Mouse (Mus musculus) left cerebral cortex, adult 11 months (tissue): ENCODE measurements around the gene Hecw1.

Experiments
- DNase-seq: peaks from one replicate; pipeline ENCODE4 v3.0.0; 2022; ENCODE audit warnings: low spot score

The Hecw1 gene

GRCm38 (mm10) chr13:14522906-14523269 lies at the start of gene Hecw1:
TSS of gene Hecw1 (minus strand) at chr13:14523228.
- DNase-seq = peak; percentile 55

GRCm38 (mm10) chr13:14561336-14561735 lies 38.3 kb upstream of the Hecw1 start:
- no peak for DNase-seq

DNA sequence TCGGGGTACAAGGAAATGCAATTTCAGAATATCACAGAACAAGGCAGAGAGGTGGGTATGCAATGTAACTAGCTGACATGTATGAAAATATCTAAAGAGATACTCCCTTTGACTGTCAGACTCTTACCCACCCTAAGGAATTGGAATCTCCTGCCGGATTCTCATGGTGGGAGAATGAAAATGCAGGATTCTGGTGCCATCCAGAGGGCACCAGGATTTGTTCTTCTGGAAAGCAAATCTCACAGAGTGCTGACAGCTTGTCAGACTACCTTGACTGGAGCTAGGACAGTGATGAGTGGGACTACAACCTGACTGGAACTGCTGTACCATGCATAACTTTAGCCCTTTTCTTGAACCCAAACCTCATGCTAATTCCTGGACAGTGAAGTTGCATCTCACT lies 29.6 kb upstream of the Hecw1 start:
- DNase-seq = peak; percentile 2

GRCm38 (mm10) chr13:14542860-14543259 lies 19.8 kb upstream of the Hecw1 start:
- DNase-seq = no peak

DNA sequence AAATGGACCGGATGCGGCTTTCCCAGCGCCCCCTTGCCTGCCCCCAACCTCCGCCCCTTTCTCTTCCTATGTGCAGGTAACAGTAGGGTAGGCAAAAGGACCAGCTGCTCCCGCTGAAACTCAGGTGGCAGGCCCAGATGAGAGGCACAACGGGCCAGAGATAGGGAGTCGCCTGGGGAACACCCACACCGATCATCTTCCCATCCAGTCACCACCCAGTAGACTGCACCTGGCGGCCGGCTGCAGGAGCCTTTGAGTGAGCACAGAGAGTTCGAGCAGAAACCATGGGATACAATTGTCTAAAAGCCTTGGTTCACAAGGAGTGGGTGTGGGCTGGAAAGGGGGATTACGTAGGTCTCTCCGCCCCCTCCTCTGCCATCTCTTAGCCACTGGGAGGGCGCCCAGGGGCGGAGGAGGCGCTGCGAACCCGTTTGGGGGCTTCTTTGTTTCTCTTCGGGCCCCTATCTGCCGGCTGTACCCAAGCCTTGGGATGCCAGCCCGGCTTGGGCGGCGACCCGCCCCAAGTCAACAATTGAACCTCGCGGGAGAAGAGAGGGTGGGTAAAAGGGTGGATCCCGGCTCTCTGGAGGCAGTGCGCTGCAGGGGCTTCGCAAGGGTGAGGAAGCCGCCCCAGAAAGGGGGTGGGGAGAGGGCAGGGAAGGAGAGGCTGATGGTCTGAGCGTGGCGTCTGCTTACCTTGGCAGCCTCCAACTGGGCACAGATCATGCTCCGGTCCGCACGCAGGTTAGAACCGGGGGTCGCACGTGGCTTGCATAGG lies 711 bp downstream of the Hecw1 start:
- DNase-seq = peak; percentile 19

DNA sequence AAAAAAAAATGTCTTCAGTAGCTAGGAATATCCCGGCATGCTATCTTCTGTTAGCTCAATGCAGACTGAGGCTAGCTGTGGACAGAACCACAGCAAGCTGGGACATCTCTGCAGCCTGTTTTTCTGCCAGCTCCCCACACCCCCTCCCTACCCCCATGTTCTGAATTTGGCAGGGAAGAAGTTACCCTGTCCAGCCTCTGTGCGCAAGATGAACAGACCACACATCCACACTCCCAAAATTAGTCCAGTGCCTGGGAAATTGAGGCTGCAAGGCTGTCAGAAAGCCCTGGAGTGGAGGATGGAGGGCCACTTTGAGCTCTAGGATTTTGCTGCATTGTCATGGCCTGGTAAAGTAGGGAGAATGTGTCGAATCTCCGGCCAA lies 1.3 kb downstream of the Hecw1 start:
- DNase-seq = peak; percentile 21

DNA sequence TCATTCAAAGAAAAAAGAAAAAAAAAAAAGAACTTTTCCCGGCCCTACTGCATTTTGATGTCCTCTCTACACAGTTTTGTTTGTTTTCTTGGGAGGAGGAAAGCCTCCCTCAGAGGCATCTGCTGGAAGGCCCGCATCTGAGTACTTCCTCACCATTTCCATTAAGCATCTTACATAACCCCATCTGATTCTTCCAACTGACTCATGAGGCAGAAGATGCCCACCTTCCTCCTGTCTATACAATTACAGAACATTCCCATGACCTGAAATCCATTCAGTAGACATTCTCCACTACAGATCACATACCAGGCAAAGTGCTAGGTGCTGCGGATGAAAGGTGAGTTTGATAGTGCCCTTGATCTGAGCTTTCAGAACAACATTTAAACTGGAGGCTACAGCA lies 3.4 kb downstream of the Hecw1 start:
- no peak for DNase-seq

DNA sequence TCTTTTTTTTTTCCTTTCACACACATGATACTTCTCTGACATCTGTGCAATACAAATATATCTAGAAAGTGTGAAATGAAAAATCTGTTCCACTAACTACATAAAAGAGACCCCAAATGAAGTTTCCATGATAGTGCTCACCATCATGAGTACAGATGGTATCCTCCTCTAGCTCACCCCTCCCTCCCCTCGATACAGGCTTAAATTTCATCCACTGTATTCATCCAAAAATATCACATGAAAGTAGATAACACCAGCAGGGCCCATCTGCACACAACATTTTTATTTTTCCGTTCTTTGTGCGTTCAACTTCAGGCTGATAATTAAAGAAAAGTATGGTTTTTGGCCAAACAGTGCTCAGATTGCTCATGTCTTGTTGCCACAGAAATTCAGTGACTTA lies 5.5 kb downstream of the Hecw1 start:
- DNase-seq = no peak

DNA sequence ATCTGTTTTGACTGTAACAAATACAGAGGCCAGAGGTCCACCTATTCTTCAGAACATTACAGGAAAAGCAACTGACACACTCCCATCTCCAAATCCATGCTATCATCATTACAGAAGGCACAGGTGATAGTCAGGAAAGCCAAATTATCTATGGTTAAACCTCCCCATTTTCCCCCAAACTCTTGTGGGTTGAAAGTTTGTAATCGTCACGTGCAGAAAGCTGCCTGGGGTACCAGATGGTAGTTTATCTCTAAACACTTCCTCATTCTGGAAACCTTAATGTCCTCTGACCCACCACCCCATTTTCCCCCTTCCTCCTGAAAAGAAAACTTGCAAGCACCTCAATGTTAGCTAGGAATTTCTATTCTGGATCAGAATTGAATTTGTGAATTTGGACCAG lies 7.9 kb downstream of the Hecw1 start:
- no peak for DNase-seq

GRCm38 (mm10) chr13:14513934-14514333 lies 9.1 kb downstream of the Hecw1 start:
- no peak for DNase-seq

DNA sequence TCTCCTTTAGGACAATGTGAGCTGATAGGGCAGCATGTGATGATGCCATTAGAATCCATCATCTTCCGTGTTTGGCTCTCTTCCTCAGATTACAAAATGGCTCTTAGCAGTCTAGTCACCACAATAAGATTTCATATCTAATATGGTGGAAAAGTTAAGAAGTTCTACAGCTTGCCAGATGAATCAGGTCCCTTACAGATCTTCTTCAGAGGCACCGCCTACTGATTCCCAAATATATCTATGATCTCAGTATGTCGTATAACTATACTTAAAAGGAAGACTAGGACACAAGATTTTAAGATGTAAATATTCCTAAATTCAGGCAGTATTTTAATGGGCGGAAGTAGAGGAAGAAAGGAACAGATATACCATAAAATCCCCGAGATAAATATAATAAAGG lies 16.3 kb downstream of the Hecw1 start:
- DNase-seq = no peak

DNA sequence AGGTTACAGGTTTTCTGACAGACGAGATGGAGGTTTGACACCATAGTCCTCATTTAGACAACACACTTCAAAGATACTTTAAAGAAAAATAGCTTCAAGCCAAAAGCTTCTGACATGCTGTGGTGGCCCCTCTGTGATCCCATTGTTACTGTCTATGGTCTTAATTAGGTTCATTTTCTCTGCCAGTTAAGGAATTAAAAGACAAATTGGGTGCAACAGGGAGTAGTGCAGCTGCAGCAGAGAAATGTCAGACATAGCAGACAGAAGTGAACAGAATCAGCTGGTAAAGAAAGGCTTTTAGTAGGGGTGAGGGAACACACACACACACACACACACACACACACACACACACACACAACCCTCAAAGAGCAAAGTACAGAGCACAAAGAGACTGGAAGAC lies 22.8 kb downstream of the Hecw1 start:
- no peak for DNase-seq

- DNase-seq = no peak
Observed at GRCm38 (mm10) chr13:14498780-14499179, 24.2 kb downstream of the Hecw1 start.

DNA sequence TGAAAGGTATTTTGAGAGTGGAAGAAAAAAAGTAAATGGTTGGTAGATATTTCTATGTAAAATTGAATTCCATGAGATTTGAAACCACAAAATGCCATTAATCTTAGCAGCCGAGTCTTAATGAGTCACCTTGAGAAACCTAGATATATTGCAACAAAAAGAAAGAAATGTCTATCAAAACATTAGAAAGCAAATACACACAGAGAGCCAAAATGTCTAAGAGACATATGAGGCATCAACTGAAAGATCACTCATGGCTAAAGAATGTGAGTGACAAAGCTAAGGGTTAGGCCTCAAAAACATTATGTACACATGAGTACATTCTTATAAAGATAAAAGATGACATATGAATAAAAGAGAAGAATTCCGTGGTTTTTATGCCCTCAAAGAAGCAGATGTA lies 26.1 kb downstream of the Hecw1 start:
- no peak for DNase-seq

DNA sequence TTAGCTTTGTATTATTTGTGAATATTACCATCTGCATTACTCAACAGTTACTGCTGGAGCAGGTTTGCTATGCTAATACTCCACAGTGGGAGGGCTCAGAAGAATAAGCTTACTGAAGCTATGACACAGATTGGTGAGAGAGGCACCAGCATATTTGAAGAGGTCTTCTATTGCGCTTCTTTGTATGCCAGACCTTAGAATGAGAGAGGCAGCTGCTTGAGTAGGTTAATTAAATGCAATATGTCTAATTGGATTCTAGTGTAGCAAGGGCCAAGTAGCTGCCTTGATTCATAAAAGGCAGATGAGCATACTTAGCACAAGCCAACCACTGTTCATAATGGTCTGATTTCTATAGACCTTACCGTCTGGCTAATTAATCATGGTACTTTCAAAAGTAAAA lies 35.2 kb downstream of the Hecw1 start:
- DNase-seq = no peak

- DNase-seq = no peak
Observed at GRCm38 (mm10) chr13:14471121-14471520, 51.9 kb downstream of the Hecw1 start.

DNA sequence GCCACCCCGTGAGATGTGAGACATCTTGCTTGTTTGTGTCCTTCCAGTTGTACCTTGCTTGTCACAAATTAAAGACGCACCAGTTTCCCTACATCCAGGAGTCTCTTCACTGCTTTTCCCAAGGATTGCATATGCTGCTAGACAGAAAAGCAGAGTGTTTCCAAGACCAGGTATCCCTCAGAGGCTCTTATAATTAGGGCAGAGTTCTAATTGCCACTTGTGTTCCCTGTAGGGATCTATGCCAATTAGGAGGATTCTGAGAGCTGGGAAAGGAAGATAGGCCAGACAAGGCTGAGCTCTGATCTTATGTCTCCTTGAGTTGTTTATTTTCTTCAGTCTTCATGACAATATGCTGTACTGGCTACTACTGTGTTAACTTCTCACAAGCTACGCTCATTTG lies 55.5 kb downstream of the Hecw1 start:
- no peak for DNase-seq

- no peak for DNase-seq
Observed at GRCm38 (mm10) chr13:14461036-14461435, 62.0 kb downstream of the Hecw1 start.

DNA sequence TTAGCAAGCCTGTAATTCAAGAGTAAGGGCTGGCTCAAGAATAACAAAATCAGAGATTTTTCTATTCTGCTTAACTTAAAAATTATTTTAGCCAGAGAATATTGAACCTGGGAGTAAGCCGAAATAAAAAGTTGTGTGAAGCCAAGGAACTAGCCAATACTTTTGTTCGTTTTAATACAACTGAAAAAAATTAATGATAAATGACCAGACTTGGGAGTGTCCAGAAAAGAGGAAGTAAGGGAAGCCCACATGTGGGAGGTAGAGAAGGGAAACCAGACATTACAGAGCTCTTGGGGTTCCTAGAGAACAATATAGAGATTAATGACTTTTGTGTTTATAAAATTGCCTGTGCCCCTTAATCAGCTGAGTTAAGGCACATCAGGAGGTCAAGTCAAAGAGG lies 66.0 kb downstream of the Hecw1 start:
- no peak for DNase-seq

DNA sequence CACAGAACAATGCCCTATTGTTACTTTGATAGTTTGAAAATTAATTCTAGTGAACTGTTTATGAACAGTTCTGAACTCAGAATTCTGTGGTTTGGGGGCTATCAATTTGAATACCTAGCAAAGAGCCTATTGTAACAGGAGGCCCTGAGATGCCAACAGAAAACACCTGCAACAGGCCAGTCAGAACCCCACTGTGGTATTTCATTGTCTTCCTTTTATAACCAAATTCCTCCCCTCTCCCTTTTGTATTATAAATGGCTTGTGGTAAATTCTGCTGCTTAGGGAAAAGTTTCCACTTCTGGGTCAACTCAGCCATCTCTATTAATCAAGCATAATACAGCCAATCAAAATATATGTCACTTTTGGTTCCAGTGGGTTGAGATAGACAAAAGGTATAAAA lies 83.5 kb downstream of the Hecw1 start:
- no peak for DNase-seq

DNA sequence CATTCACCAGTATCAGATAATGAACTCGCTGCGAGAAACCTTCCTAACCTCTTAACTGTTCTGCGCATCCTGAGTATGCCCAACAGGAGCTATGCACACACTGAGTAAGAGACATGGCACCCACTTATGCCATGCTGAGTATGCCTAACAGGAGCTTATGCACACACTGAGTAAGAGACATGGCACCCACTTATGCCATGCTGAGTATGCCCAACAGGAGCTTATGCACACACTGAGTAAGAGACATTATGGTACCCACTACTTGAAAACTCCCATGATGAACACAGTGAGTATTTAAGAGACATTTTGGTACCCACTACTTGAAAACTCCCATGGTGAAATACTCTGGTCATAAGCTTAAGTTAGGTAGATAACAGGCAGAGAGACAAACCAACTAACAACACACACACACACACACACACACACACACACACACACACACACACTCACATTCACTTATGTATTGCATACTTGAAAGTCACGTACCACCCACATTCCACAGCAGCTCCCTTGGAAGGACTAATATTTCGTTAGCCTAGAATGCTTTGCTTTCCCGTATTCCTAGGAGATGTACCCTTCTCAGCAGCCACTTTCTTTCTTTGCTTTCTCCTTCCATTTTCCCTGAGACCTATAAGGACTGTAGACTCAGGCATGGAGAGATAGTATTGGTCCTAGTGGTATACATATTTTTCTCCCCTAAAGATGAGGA lies 94.0 kb downstream of the Hecw1 start:
- DNase-seq = no peak

DNA sequence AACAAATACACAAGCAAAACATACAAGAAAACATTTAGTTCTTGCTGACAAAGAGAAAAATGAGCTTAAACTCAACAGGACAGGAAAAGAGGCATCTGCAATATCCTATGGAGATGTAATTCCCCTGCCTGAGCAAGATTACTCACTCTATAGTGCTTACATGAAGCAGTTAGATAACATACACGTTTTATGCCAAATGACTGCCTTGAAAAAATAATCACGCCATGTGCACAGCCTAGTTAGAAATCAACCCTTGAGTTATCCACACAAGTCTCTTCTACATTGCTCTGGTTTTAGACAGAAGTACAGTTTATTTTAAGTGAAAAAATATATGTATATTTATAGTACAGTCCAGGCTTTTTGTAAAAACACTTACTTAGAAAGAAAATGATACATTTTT lies 98.2 kb downstream of the Hecw1 start:
- DNase-seq = peak; percentile 59

DNA sequence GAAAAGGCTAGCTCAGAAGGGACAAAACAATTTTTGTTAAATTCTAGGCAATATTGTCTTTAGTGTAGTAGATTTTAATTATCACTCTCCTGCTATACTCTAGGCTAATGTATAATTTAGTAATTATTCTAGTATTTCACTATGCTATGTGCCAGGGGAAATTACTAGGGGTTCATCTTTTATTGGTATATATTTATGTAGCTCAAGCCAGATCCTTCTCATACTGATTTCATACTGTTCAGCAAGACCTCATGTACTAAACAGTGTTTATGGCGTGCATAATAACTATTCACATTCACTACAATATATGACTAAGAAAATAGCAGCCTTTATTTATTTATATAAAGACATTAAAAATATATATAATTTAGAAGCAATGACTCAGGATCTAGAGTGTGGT lies 109.6 kb downstream of the Hecw1 start:
- no peak for DNase-seq

GRCm38 (mm10) chr13:14374470-14374869 lies 148.6 kb downstream of the Hecw1 start:
- no peak for DNase-seq
